Mouse (Mus musculus) Patski (cell line): ENCODE results near the gene Ctsh. TPM values are rescaled to one million over a fixed set of nuclear protein-coding genes. Genes with fewer than 3 reads are reported as not detected.

Experiments used
- ATAC-seq: fragments of 100-300 bp; one replicate; pipeline ENCODE4 v1.8.0; 2021
- CTCF ChIA-PET: fragments of 350-600 bp; sonication (Branson Sonifier 250); formaldehyde crosslinking; loops from one replicate; lab custom pipeline; 2022; ENCODE audit warnings: inconsistent platforms; lab: Charles Lee
- POLR2A ChIA-PET: fragments of 350-600 bp; sonication (Branson Sonifier 250); formaldehyde crosslinking; loops from one replicate; lab custom pipeline; 2022; ENCODE audit warnings: antibody characterized with exemption, inconsistent platforms; lab: Charles Lee
- DNase-seq: peaks from one replicate; pipeline ENCODE4 v3.0.0-alpha.2; 2011; ENCODE audit warnings: low read depth, low spot score
- H3K27me3 ChIP-seq: fragments of 371-371 bp; one replicate; pipeline ENCODE4 v1.5.1; 2021
- CTCF ChIP-seq: fragments of 100-300 bp; IDR thresholded peaks from one replicate; pipeline ENCODE4 v1.5.1; 2021
- in situ Hi-C: fragments of 300-500 bp; cut with MboI; formaldehyde crosslinking; loops from 3 replicates; pipeline ENCODE4 v1.11.1; 2018; ENCODE audit warnings: low pct_unique_long_range_greater_than_20kb, mixed read lengths
- polyA plus RNA-seq: library from polyadenylated mRNA; unstranded; gene quantifications from one replicate; pipeline ENCODE4 v1.2.3, GENCODE M21; 2021

The Ctsh gene
- polyA plus RNA-seq, 1 experiment from 2014 or later, result 6.5 TPM

DNA sequence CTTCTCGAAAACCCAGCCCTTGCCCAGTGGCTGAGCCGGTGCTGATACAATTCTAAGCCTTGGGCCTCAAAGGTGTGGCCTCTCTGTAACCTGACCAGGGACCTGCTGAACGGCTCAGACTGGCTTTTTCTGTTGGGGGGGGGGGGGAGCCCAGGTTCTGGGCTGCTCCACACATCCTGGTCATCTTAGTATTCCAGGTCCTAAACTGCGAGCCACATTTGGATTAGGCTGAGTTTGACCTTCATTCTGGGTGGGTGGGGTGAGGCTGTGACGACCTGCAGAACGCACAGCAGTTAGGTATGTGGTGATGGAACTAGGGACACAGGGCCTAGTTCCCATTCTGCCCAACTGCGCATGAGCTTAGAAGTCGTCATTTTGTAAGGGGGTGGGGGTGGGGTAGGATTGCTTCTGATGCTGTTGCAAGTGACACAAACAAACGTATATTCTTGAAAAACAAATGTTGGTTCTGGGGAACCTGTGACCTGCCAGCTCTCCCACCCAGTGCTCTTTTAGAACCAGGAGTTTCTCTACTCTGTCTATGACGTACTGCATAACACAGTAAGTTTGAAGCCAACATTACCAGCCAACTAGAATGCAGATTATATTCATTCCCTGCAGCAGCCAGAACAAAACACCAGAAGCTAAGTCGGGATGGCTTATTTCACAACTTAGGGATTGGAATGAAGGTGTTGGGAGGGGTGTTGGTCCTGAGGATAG is 70.4 kb downstream of the Ctsh start:
- no peak for TF ChIP-seq CTCF
- ATAC-seq, result no peak
- peaks cover 4% of the 10 kb centered on the region for H3K27me3 ChIP-seq
- ChIA-PET CTCF (interaction anchor here (1.4 kb wide), 1 partner anchor 11 kb away, joined by 3 read pairs; no protein-coding TSS in a partner anchor), POLR2A (no interaction called here)
- in situ Hi-C loops, result no loop called here
- no peak for DNase-seq

DNA sequence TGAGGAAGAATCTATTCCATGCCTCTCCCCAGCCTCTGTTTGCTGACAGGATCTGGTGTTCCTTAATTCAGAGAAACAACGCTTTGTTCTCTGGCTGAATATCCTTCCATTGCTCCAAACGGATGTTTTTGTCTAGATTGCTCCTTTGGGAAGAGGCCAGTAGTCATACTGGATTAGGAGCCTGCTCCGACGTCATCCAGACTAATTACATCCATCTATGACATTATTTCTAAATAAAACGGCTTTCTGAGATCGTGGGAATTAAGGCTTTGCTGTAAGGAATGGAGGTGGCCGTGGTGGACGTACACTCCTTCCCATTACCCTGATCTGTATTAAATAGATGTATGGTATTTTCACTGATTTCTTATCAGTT is 70.9 kb downstream of the Ctsh start:
- DNase-seq (no peak), ATAC-seq (no peak)
- H3K27me3 ChIP-seq, result peaks cover 3% of the 10 kb centered on the region
- TF ChIP-seq CTCF, result no peak
- POLR2A ChIA-PET, result no interaction called here
- CTCF ChIA-PET, result interaction anchor here (1.4 to 2.7 kb wide), 2 partner anchors 10 to 11 kb away, joined by 3 to 18 read pairs; no protein-coding TSS in a partner anchor
- in situ Hi-C loops, result no loop called here

Other genes with a start within 250 kb of the Ctsh start
- gene Rasgrf1, start 144.2 kb upstream of the Ctsh start, polyA plus RNA-seq, result not detected
- gene Morf4l1, start 60.6 kb downstream of the Ctsh start, polyA plus RNA-seq, result 192 TPM
- 7.9 TPM for gene Adamts7, start 108.9 kb downstream of the Ctsh start, polyA plus RNA-seq
- 11.8 TPM for gene Tbc1d2b, start 216.7 kb downstream of the Ctsh start, polyA plus RNA-seq